Comparison of ENCODE assay signal across 19 mouse cellular contexts in the genomic region with DNA sequence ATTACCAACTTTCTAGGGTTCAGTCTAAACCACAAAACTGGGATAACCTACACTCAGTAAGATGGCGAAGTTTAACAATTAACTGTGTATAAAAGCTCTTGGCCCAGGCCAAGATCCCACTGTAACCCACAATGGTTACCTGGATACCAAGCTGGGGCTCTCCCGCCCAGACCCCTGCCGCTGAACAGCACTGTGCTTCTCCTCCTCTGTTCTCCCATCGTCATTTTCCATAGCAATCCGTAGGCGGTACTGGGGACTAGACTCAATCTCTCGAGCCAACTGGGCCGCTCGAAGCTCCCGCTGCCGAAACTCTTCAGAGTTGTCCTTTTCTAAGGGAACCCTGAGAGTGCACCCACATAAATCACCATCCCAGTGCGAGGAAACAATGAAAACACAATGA. TPM values are rescaled to one million over a fixed set of nuclear protein-coding genes. Genes with fewer than 3 reads are reported as not detected.
"Had no signal": no experiment of that assay in that cellular context is flagged by ENCODE, and none has a peak within 500 bp of the region (broad histone marks: within the 10 kb centered on the region; RNA-seq: fewer than 3 reads in every experiment).

No protein-coding gene starts in this region.

- DNase-seq: lung, adult 18-20 months; lung, embryonic 14.5 days; lung, postnatal 10 days; lung, postnatal 4 days; retina, postnatal 1 day; right cerebral cortex, adult 18-20 months; right cerebral cortex, postnatal 25 days; right cerebral cortex, postnatal 4 days; thymus, adult 2 months; thymus, postnatal 25 days; thymus, postnatal 4 days had no signal

- H3K9ac ChIP-seq: lung, embryonic 14.5 days; midbrain, embryonic 13.5 days; midbrain, embryonic 15.5 days; neural tube, embryonic 13.5 days; neural tube, embryonic 15.5 days; stomach, embryonic 15.5 days had no signal

- ATAC-seq: midbrain, embryonic 13.5 days; midbrain, embryonic 15.5 days had no signal

- H3K4me1 ChIP-seq: stomach, embryonic 15.5 days had no signal

- H3K27ac ChIP-seq: midbrain, embryonic 10.5 days; midbrain, embryonic 13.5 days; midbrain, embryonic 15.5 days; neural tube, embryonic 13.5 days; neural tube, embryonic 15.5 days; stomach, embryonic 15.5 days; stomach, postnatal 0 days had no signal

- H3K9me3 ChIP-seq: midbrain, embryonic 10.5 days; midbrain, embryonic 13.5 days; midbrain, embryonic 15.5 days; neural tube, embryonic 13.5 days; neural tube, embryonic 15.5 days; stomach, embryonic 15.5 days had no signal

- H3K4me2 ChIP-seq: lung, embryonic 14.5 days; midbrain, embryonic 13.5 days; midbrain, embryonic 15.5 days; neural tube, embryonic 13.5 days; neural tube, embryonic 15.5 days; stomach, embryonic 15.5 days had no signal

- H3K27me3 ChIP-seq: midbrain, embryonic 13.5 days; midbrain, embryonic 15.5 days; neural tube, embryonic 13.5 days; neural tube, embryonic 15.5 days; stomach, embryonic 15.5 days had no signal

- H3K4me3 ChIP-seq: midbrain, embryonic 10.5 days; midbrain, embryonic 13.5 days; midbrain, embryonic 15.5 days; myocyte; neural tube, embryonic 13.5 days; neural tube, embryonic 15.5 days; stomach, embryonic 15.5 days had no signal

RNA-seq across cellular contexts. Expression of gene Atp2a1, which starts 35.1 kb away (rescaled TPM):
- polyA plus RNA-seq: lung, embryonic 14.5 days had no signal
